ENCODE assay signal across 13 mouse cellular contexts in genomic region chr12:17238588-17239427, GRCm38 (mm10). TPM values are rescaled to one million over a fixed set of nuclear protein-coding genes. Genes with fewer than 3 reads are reported as not detected.
DNase-seq lines count a peak whose midpoint lies in the region; ATAC-seq lines count a peak whose summit lies in the region.
"Had no signal": no experiment of that assay in that cellular context is flagged by ENCODE, and none has a peak within 500 bp of the region (broad histone marks: within the 10 kb centered on the region; RNA-seq: fewer than 3 reads in every experiment).

No protein-coding gene starts in this region.

- H3K27me3 ChIP-seq in hindbrain, embryonic 12.5 days: no peaks in the 10 kb centered on the region
- no peaks in the 10 kb centered on the region for H3K27me3 ChIP-seq in hindbrain, embryonic 14.5 days (ENCODE audit: control insufficient read depth, insufficient read depth, low read length)
- no peaks in the 10 kb centered on the region for H3K27me3 ChIP-seq in embryonic facial prominence, embryonic 15.5 days
- H3K27me3 ChIP-seq in limb, embryonic 10.5 days (ENCODE audit: low read depth, poor library complexity, severe bottlenecking): no peaks in the 10 kb centered on the region
- H3K27me3 ChIP-seq: limb, embryonic 15.5 days; midbrain, embryonic 15.5 days had no signal

- DNase-seq in hindbrain, embryonic 14.5 days (ENCODE audit: low spot score): no peak
- peak; percentile 41 for DNase-seq in NIH3T3 (ENCODE audit: low read depth)
- DNase-seq in limb, embryonic 10.5 days (ENCODE audit: low spot score): peak; percentile 69
- no peak for DNase-seq in cerebellum, postnatal 10 days
- no peak for DNase-seq in cerebellum, adult 8-10 months
- no peak for DNase-seq in lung, postnatal 10 days
- DNase-seq: gastrocnemius, postnatal 14 days; heart, postnatal 14 days; kidney, postnatal 25 days had no signal

- no peak overlapping the region for H3K4me2 ChIP-seq in hindbrain, embryonic 12.5 days (replicated peaks)
- no peak overlapping the region for H3K4me2 ChIP-seq in hindbrain, embryonic 14.5 days (replicated peaks)
- no peak overlapping the region for H3K4me2 ChIP-seq in embryonic facial prominence, embryonic 15.5 days (replicated peaks)
- H3K4me2 ChIP-seq: limb, embryonic 15.5 days; midbrain, embryonic 15.5 days had no signal

- ATAC-seq in hindbrain, embryonic 12.5 days (ENCODE audit: low FRiP score): peak; percentile 35
- no peak; the same call in 1 of the 2 replicates for ATAC-seq in hindbrain, embryonic 14.5 days (ENCODE audit: low FRiP score)
- peak; percentile 26; the same call in 1 of the 2 replicates for ATAC-seq in embryonic facial prominence, embryonic 15.5 days (ENCODE audit: insufficient number of reproducible peaks, low FRiP score, low TSS enrichment, low read depth)
- ATAC-seq: midbrain, embryonic 15.5 days had no signal

- H3K27ac ChIP-seq in hindbrain, embryonic 12.5 days: no peak overlapping the region
- no peak overlapping the region for H3K27ac ChIP-seq in hindbrain, embryonic 14.5 days
- H3K27ac ChIP-seq in embryonic facial prominence, embryonic 15.5 days (replicated peaks): no peak overlapping the region
- peak overlapping the region; percentile 80 for H3K27ac ChIP-seq in limb, embryonic 10.5 days
- H3K27ac ChIP-seq: limb, embryonic 15.5 days; midbrain, embryonic 15.5 days had no signal

- no peak overlapping the region for H3K9ac ChIP-seq in hindbrain, embryonic 12.5 days
- no peak overlapping the region for H3K9ac ChIP-seq in hindbrain, embryonic 14.5 days
- H3K9ac ChIP-seq in embryonic facial prominence, embryonic 15.5 days: no peak overlapping the region
- H3K9ac ChIP-seq: limb, embryonic 15.5 days; midbrain, embryonic 15.5 days had no signal

- 61% methylated on average over 12 of the region's 12 CpGs for WGBS in hindbrain, embryonic 12.5 days
- WGBS in hindbrain, embryonic 14.5 days: 61% methylated on average over 12 of the region's 12 CpGs
- whole genome bisulfite sequencing in embryonic facial prominence, embryonic 15.5 days: 22% methylated on average over 12 of the region's 12 CpGs
- WGBS in limb, embryonic 10.5 days: 38% methylated on average over 12 of the region's 12 CpGs

- no peak overlapping the region for H3K4me3 ChIP-seq in hindbrain, embryonic 12.5 days
- H3K4me3 ChIP-seq in hindbrain, embryonic 14.5 days (replicated peaks; ENCODE audit: low read length): no peak overlapping the region
- no peak overlapping the region for H3K4me3 ChIP-seq in embryonic facial prominence, embryonic 15.5 days (replicated peaks)
- H3K4me3 ChIP-seq in limb, embryonic 10.5 days: no peak overlapping the region
- H3K4me3 ChIP-seq: limb, embryonic 15.5 days; midbrain, embryonic 15.5 days had no signal

- H3K4me1 ChIP-seq in hindbrain, embryonic 12.5 days: peaks cover 16% of the 10 kb centered on the region
- H3K4me1 ChIP-seq in hindbrain, embryonic 14.5 days (replicated peaks; ENCODE audit: control insufficient read depth, insufficient read depth, low read length): peaks cover 10% of the 10 kb centered on the region; the same call in 1 of the 2 replicates
- peaks cover 6% of the 10 kb centered on the region; the same call in 1 of the 2 replicates for H3K4me1 ChIP-seq in embryonic facial prominence, embryonic 15.5 days
- peaks cover 28% of the 10 kb centered on the region for H3K4me1 ChIP-seq in limb, embryonic 10.5 days

- H3K36me3 ChIP-seq in hindbrain, embryonic 12.5 days: no peaks in the 10 kb centered on the region
- H3K36me3 ChIP-seq in hindbrain, embryonic 14.5 days (replicated peaks; ENCODE audit: control insufficient read depth, insufficient read depth): no peaks in the 10 kb centered on the region
- no peaks in the 10 kb centered on the region for H3K36me3 ChIP-seq in embryonic facial prominence, embryonic 15.5 days
- no peaks in the 10 kb centered on the region for H3K36me3 ChIP-seq in limb, embryonic 10.5 days
- H3K36me3 ChIP-seq: limb, embryonic 15.5 days; midbrain, embryonic 15.5 days had no signal

- H3K9me3 ChIP-seq in hindbrain, embryonic 12.5 days (replicated peaks): no peaks in the 10 kb centered on the region
- no peaks in the 10 kb centered on the region for H3K9me3 ChIP-seq in hindbrain, embryonic 14.5 days (ENCODE audit: control insufficient read depth, low read length)
- no peaks in the 10 kb centered on the region for H3K9me3 ChIP-seq in embryonic facial prominence, embryonic 15.5 days (replicated peaks)
- 0 out of 2 replicates have a peak, but pooled peaks cover 3% of the 10 kb centered on the region for H3K9me3 ChIP-seq in limb, embryonic 10.5 days (replicated peaks)
- H3K9me3 ChIP-seq: limb, embryonic 15.5 days; midbrain, embryonic 15.5 days had no signal

RNA-seq across cellular contexts. Expression of gene Pdia6, which starts 27.5 kb away (rescaled TPM):
- 506 and 515 TPM in 2 replicates for polyA plus RNA-seq in hindbrain, embryonic 12.5 days (2016; fragmentation: Nextera tagmentation; extraction: Ambion mirVana)
- polyA plus RNA-seq in hindbrain, embryonic 14.5 days (2014; fragmentation: Nextera tagmentation; extraction: Ambion mirVana): 268 and 305 TPM in 2 replicates
- 562 and 594 TPM in 2 replicates for polyA plus RNA-seq in embryonic facial prominence, embryonic 15.5 days (2015; fragmentation: Nextera tagmentation; extraction: Ambion mirVana)
- polyA plus RNA-seq in limb, embryonic 10.5 days (2016; fragmentation: Nextera tagmentation; extraction: Ambion mirVana): 641 and 657 TPM in 2 replicates

Comparison
In these comparisons a context has a peak if more than half of its experiments do, and no peak if none do; other contexts are left out.
1. DNase-seq: peak in NIH3T3 (single experiment) and limb, embryonic 10.5 days (single experiment); none in hindbrain, embryonic 14.5 days (single experiment), cerebellum, postnatal 10 days (0 of 2), cerebellum, adult 8-10 months (single experiment) and lung, postnatal 10 days (single experiment).